Mouse (Mus musculus) megakaryocyte, embryonic 14.5 days (primary cell): Measurements from ENCODE around the gene Cpvl.

Source experiments
- FLI1 ChIP-seq: IDR thresholded peaks from 2 replicates; pipeline ENCODE4 v1.6.1; 2012; ENCODE audit warnings: low read length, inconsistent platforms, mixed read lengths
- GATA1 ChIP-seq: IDR thresholded peaks from 3 replicates; pipeline ENCODE4 v1.6.1; 2012; ENCODE audit warnings: mixed read lengths, low read length, inconsistent platforms, borderline replicate concordance

DNA sequence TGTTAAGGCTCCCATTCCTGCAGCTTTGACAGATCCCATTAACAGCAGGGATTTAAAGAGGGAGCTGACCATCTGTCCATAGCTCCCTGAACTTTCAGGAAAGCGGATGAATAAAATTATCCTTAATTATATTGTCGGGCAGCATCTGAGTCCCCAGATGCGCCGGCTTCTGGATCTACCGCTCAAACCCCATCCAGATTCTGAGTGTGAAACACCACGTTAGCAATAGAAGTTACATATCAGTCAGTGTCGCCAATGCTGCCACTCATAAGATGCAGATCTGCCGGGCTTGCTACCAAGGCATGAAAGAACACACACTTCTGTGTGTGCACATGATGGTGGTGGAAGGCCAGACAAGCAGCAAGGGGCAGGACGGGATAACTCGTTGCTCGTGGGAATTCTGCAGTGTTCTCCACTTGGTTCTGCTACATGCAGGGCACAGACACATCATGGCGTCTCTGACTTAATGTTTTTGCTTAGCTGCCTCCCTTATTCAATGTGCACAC lies 6.2 kb downstream of the Cpvl start:
- TF ChIP-seq GATA1: no peak
- TF ChIP-seq FLI1: no peak
